13 mouse cellular contexts compared by ENCODE assay signal in genomic region chr13:54736931-54737330, GRCm38 (mm10). TPM values are rescaled to one million over a fixed set of nuclear protein-coding genes. Genes with fewer than 3 reads are reported as not detected.
A peak's percentile ranks its signal among the peaks of the same experiment; 100 is the strongest.
DNase-seq lines count a peak whose midpoint lies in the region; ATAC-seq and TF ChIP-seq lines count a peak whose summit lies in the region.
"Had no signal": no experiment of that assay in that cellular context is flagged by ENCODE, and none has a peak within 500 bp of the region (broad histone marks: within the 10 kb centered on the region; RNA-seq: fewer than 3 reads in every experiment).

No protein-coding gene starts in this region.

- H3K36me3 ChIP-seq in heart, embryonic 11.5 days (ENCODE audit: control insufficient read depth, insufficient read depth, low read length): no peaks in the 10 kb centered on the region
- no peaks in the 10 kb centered on the region for H3K36me3 ChIP-seq in embryonic facial prominence, embryonic 13.5 days
- H3K36me3 ChIP-seq in limb, embryonic 13.5 days: no peaks in the 10 kb centered on the region

- ATAC-seq in heart, embryonic 11.5 days (replicated peaks; ENCODE audit: insufficient number of reproducible peaks, low FRiP score, low TSS enrichment): no peak
- no peak for ATAC-seq in embryonic facial prominence, embryonic 13.5 days (ENCODE audit: insufficient number of reproducible peaks, insufficient read depth, low FRiP score, low TSS enrichment, low read depth)
- ATAC-seq in limb, embryonic 13.5 days (ENCODE audit: low FRiP score, low read depth): no peak

- no peak overlapping the region for H3K9ac ChIP-seq in heart, embryonic 11.5 days (ENCODE audit: low read depth, low read length)
- peak overlapping the region; percentile 64; the same call in 1 of the 2 replicates for H3K9ac ChIP-seq in embryonic facial prominence, embryonic 13.5 days
- no peak overlapping the region for H3K9ac ChIP-seq in limb, embryonic 13.5 days

- TF ChIP-seq CTCF in layer of hippocampus, adult 2 months (conservative IDR thresholded peaks at IDR 0.05): no peak

- no peaks in the 10 kb centered on the region for H3K9me3 ChIP-seq in heart, embryonic 11.5 days (replicated peaks; ENCODE audit: control insufficient read depth, low read length)
- no peaks in the 10 kb centered on the region for H3K9me3 ChIP-seq in embryonic facial prominence, embryonic 13.5 days
- no peaks in the 10 kb centered on the region for H3K9me3 ChIP-seq in limb, embryonic 13.5 days

- WGBS in heart, embryonic 11.5 days (ENCODE audit: insufficient replicate concordance): 18% methylated on average over 3 of the region's 3 CpGs
- 29% methylated on average over 3 of the region's 3 CpGs for WGBS in embryonic facial prominence, embryonic 13.5 days
- 29% methylated on average over 3 of the region's 3 CpGs for WGBS in limb, embryonic 13.5 days

- DNase-seq in heart, postnatal 14 days: no peak
- no peak for DNase-seq in layer of hippocampus, adult 2 months (ENCODE audit: low spot score in 2 of 2)
- DNase-seq in layer of hippocampus, postnatal 25 days (ENCODE audit: extremely low spot score in 1 of 2, low spot score in 1 of 2): no peak
- no peak for DNase-seq in gastrocnemius, adult 18-20 months (ENCODE audit: low spot score)
- DNase-seq in gastrocnemius, postnatal 10 days: no peak
- DNase-seq: layer of hippocampus, postnatal 36 days; lung, adult 2 months had no signal

- no peak overlapping the region for H3K27ac ChIP-seq in heart, embryonic 11.5 days (ENCODE audit: low read depth, low read length)
- H3K27ac ChIP-seq in layer of hippocampus, adult 2 months: 0 out of 2 replicates have a peak overlapping the region, but pooled peaks have one; percentile 28
- no peak overlapping the region for H3K27ac ChIP-seq in embryonic facial prominence, embryonic 13.5 days
- H3K27ac ChIP-seq in limb, embryonic 13.5 days: no peak overlapping the region

- H3K4me2 ChIP-seq in heart, embryonic 11.5 days: peak overlapping the region; percentile 74
- H3K4me2 ChIP-seq in embryonic facial prominence, embryonic 13.5 days: peak overlapping the region; percentile 77
- H3K4me2 ChIP-seq in limb, embryonic 13.5 days (replicated peaks): peak overlapping the region; percentile 72

- intact Hi-C loops in heart, postnatal 14 days (cut with DNase I): no loop called here

- H3K4me1 ChIP-seq in heart, embryonic 11.5 days (ENCODE audit: control insufficient read depth, insufficient read depth, low read length): peaks cover 5% of the 10 kb centered on the region; the same call in 1 of the 2 replicates
- H3K4me1 ChIP-seq in embryonic facial prominence, embryonic 13.5 days: peaks cover 13% of the 10 kb centered on the region
- peaks cover 12% of the 10 kb centered on the region for H3K4me1 ChIP-seq in limb, embryonic 13.5 days

- H3K27me3 ChIP-seq in heart, embryonic 11.5 days (ENCODE audit: control insufficient read depth, insufficient read depth, low read length): peaks cover 62% of the 10 kb centered on the region
- H3K27me3 ChIP-seq in embryonic facial prominence, embryonic 13.5 days: peaks cover 61% of the 10 kb centered on the region
- peaks cover 76% of the 10 kb centered on the region for H3K27me3 ChIP-seq in limb, embryonic 13.5 days

- H3K4me3 ChIP-seq in heart, embryonic 11.5 days (ENCODE audit: low read depth, low read length): peak overlapping the region; percentile 43
- H3K4me3 ChIP-seq in layer of hippocampus, adult 2 months: no peak overlapping the region
- H3K4me3 ChIP-seq in embryonic facial prominence, embryonic 13.5 days: peak overlapping the region; percentile 49
- H3K4me3 ChIP-seq in limb, embryonic 13.5 days: peak overlapping the region; percentile 48

RNA-seq across cellular contexts. Expression of gene Gprin1, which starts 12.7 kb away (rescaled TPM):
- polyA plus RNA-seq in heart, embryonic 11.5 days (2014; fragmentation: Nextera tagmentation; extraction: Ambion mirVana): 0.13 TPM in 2 replicates
- total RNA-seq in heart, postnatal 14 days (2021): not detected
- total RNA-seq in layer of hippocampus, adult 2 months (2021): 100 to 1,000 TPM; 146 to 150 TPM
- total RNA-seq in layer of hippocampus, postnatal 25 days (2021): 100 to 1,000 TPM; 149 to 152 TPM
- 0.44 and 0.46 TPM in 2 replicates for polyA plus RNA-seq in embryonic facial prominence, embryonic 13.5 days (2015; fragmentation: Nextera tagmentation; extraction: Ambion mirVana)
- 0.15 and 0.20 TPM in 2 replicates for polyA plus RNA-seq in limb, embryonic 13.5 days (2015; fragmentation: Nextera tagmentation; extraction: Ambion mirVana)
- not detected for total RNA-seq in gastrocnemius, adult 18-20 months (2021)
- under 1 TPM; 0.47 to 0.63 TPM for total RNA-seq in gastrocnemius, postnatal 10 days (2021)

RNA-seq across cellular contexts. Expression of gene Sncb, which starts 29.5 kb away (rescaled TPM):
- 0.27 and 0.59 TPM in 2 replicates for polyA plus RNA-seq in heart, embryonic 11.5 days (2014; fragmentation: Nextera tagmentation; extraction: Ambion mirVana)
- not detected for total RNA-seq in heart, postnatal 14 days (2021)
- 100 to 1,000 TPM; 655 to 657 TPM for total RNA-seq in layer of hippocampus, adult 2 months (2021)
- total RNA-seq in layer of hippocampus, postnatal 25 days (2021): 100 to 1,000 TPM; 652 to 677 TPM
- polyA plus RNA-seq in embryonic facial prominence, embryonic 13.5 days (2015; fragmentation: Nextera tagmentation; extraction: Ambion mirVana): 0.20 TPM in 1 of 2 replicates, not detected in the other
- polyA plus RNA-seq in limb, embryonic 13.5 days (2015; fragmentation: Nextera tagmentation; extraction: Ambion mirVana): not detected in 2 replicates
- total RNA-seq in gastrocnemius, adult 18-20 months (2021): not detected
- 1 to 10 TPM in 1 of 2 experiments, under 1 TPM in 1; 0.40 to 1.1 TPM for total RNA-seq in gastrocnemius, postnatal 10 days (2021)
- polyA plus RNA-seq: lung, adult 2 months had no signal

RNA-seq across cellular contexts. Expression of gene Cdhr2, which starts 35.7 kb away (rescaled TPM):
- polyA plus RNA-seq in heart, embryonic 11.5 days (2014; fragmentation: Nextera tagmentation; extraction: Ambion mirVana): 0.04 and 0.24 TPM in 2 replicates
- total RNA-seq in heart, postnatal 14 days (2021): not detected
- total RNA-seq in layer of hippocampus, adult 2 months (2021): under 1 TPM; 0.33 to 0.44 TPM
- under 1 TPM; 0.25 to 0.31 TPM for total RNA-seq in layer of hippocampus, postnatal 25 days (2021)
- 1.4 TPM in 1 of 2 replicates, not detected in the other for polyA plus RNA-seq in embryonic facial prominence, embryonic 13.5 days (2015; fragmentation: Nextera tagmentation; extraction: Ambion mirVana)
- polyA plus RNA-seq in limb, embryonic 13.5 days (2015; fragmentation: Nextera tagmentation; extraction: Ambion mirVana): 0.05 TPM in 2 replicates
- total RNA-seq in gastrocnemius, adult 18-20 months (2021): not detected
- under 1 TPM in 1 of 2 experiments, not detected in 1; 0.07 TPM for total RNA-seq in gastrocnemius, postnatal 10 days (2021)

RNA-seq across cellular contexts. Expression of gene Rnf44, which starts 43.2 kb away (rescaled TPM):
- 70.7 and 75.8 TPM in 2 replicates for polyA plus RNA-seq in heart, embryonic 11.5 days (2014; fragmentation: Nextera tagmentation; extraction: Ambion mirVana)
- 10 to 100 TPM; 55.6 to 57.8 TPM for total RNA-seq in heart, postnatal 14 days (2021)
- total RNA-seq in layer of hippocampus, adult 2 months (2021): 100 to 1,000 TPM; 153 to 160 TPM
- 100 to 1,000 TPM; 139 to 158 TPM for total RNA-seq in layer of hippocampus, postnatal 25 days (2021)
- polyA plus RNA-seq in embryonic facial prominence, embryonic 13.5 days (2015; fragmentation: Nextera tagmentation; extraction: Ambion mirVana): 58.3 and 62.8 TPM in 2 replicates
- polyA plus RNA-seq in limb, embryonic 13.5 days (2015; fragmentation: Nextera tagmentation; extraction: Ambion mirVana): 57.3 and 60.4 TPM in 2 replicates
- total RNA-seq in gastrocnemius, adult 18-20 months (2021): 10 to 100 TPM; 23.8 to 29.2 TPM
- total RNA-seq in gastrocnemius, postnatal 10 days (2021): 10 to 100 TPM; 32.5 to 35.3 TPM

RNA-seq across cellular contexts. Expression of gene Eif4e1b, which starts 46.9 kb away (rescaled TPM):
- polyA plus RNA-seq in heart, embryonic 11.5 days (2014; fragmentation: Nextera tagmentation; extraction: Ambion mirVana): not detected in 2 replicates
- total RNA-seq in heart, postnatal 14 days (2021): not detected
- not detected for total RNA-seq in layer of hippocampus, adult 2 months (2021)
- not detected for total RNA-seq in layer of hippocampus, postnatal 25 days (2021)
- not detected in 2 replicates for polyA plus RNA-seq in embryonic facial prominence, embryonic 13.5 days (2015; fragmentation: Nextera tagmentation; extraction: Ambion mirVana)
- polyA plus RNA-seq in limb, embryonic 13.5 days (2015; fragmentation: Nextera tagmentation; extraction: Ambion mirVana): not detected in 2 replicates
- not detected for total RNA-seq in gastrocnemius, adult 18-20 months (2021)
- not detected for total RNA-seq in gastrocnemius, postnatal 10 days (2021)
- total RNA-seq: layer of hippocampus, postnatal 36 days had no signal
- polyA plus RNA-seq: brain, embryonic 14.5 days; cortical plate, adult 2 months; lung, adult 2 months; midbrain, embryonic 14.5 days had no signal

Comparison
In these comparisons a context has a peak if more than half of its experiments do, and no peak if none do; other contexts are left out.
1. RNA of gene Gprin1, which starts 12.7 kb away (total RNA-seq): 149 to 152 TPM in layer of hippocampus, postnatal 25 days and 146 to 150 TPM in layer of hippocampus, adult 2 months; 0.47 to 0.63 TPM in gastrocnemius, postnatal 10 days, not detected in gastrocnemius, adult 18-20 months and not detected in heart, postnatal 14 days; every median in the first group is over 10 times any median in the second.
2. RNA of gene Sncb, which starts 29.5 kb away (total RNA-seq): 652 to 677 TPM in layer of hippocampus, postnatal 25 days and 655 to 657 TPM in layer of hippocampus, adult 2 months; 0.40 to 1.1 TPM in gastrocnemius, postnatal 10 days, not detected in heart, postnatal 14 days and not detected in gastrocnemius, adult 18-20 months; every median in the first group is over 100 times any median in the second.
3. Peak in every context shown above with its lines, with median percentiles within 50 percentile points of each other: H3K4me2 ChIP-seq.